Comparison of ENCODE assay signal across 8 mouse cellular contexts in the genomic region with DNA sequence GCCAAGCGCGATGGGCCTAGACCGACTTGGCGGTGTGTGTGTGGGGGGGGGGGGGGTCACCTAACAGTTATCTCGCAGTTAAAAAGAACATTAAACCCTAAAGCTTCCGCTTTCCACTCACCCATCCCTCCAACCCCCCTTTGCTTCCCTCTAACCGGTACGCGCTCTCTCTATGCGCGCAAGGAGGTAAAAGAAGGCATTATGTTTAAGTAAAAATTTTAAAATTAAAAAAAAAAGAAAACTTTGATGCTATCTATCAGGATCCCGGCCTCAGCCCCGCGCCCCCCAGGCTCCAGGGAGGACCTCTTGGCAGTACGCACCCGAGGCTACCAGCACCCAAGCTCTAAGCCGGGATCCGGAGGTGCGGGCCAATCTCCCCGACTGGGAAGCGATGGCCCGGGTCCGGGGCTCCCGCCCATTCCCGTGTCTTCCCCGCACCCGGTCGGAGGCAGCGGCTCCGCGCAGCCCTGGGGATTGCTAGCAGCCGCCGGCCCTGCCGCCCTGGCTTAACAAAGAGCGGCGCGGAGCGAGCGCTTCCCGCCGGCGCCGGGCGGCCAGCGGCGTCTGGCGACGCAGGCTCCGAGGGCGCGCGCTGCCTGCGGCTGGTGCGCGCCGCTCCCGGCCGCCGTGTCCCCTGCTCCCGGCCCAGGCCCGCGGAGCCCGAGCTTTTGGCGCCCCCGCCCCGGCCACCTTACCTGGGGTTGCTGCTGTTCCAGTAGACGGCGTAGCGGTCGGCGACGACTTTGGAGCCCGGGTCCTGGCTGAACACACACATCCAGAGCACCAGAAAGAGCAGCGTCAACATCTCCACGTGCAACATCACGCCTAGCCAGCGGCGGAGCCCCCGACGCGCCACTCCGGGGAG. TPM values are rescaled to one million over a fixed set of nuclear protein-coding genes. Genes with fewer than 3 reads are reported as not detected.
DNase-seq lines count a peak whose midpoint lies in the region; ATAC-seq and TF ChIP-seq lines count a peak whose summit lies in the region.

No protein-coding gene starts in this region.

- H3K36me3 ChIP-seq in liver, adult 2 months (ENCODE audit: control insufficient read depth, insufficient read depth, low read length) = no peaks in the 10 kb centered on the region
- no peaks in the 10 kb centered on the region for H3K36me3 ChIP-seq in neural tube, embryonic 13.5 days

- H3K27me3 ChIP-seq in liver, adult 2 months (ENCODE audit: control insufficient read depth, insufficient read depth, low read length) = peaks cover 16% of the 10 kb centered on the region
- H3K27me3 ChIP-seq in neural tube, embryonic 13.5 days = no peaks in the 10 kb centered on the region

- H3K4me1 ChIP-seq in lung, adult 2 months (ENCODE audit: control insufficient read depth, insufficient read depth, low read length) = peaks cover 3% of the 10 kb centered on the region; the same call in 1 of the 2 replicates
- H3K4me1 ChIP-seq in liver, adult 2 months (ENCODE audit: control insufficient read depth, insufficient read depth, low read length) = peaks cover 3% of the 10 kb centered on the region; the same call in 1 of the 2 replicates
- H3K4me1 ChIP-seq in neural tube, embryonic 13.5 days (replicated peaks) = peaks cover 26% of the 10 kb centered on the region

- DNase-seq in lung, adult 2 months = peak; percentile 52
- DNase-seq in lung, postnatal 14 days = no peak
- DNase-seq in gastrocnemius, postnatal 4 days (ENCODE audit: low spot score in 2 of 2) = peak; percentile 26 to 47
- peak; percentile 59 for DNase-seq in kidney, adult 18-20 months
- DNase-seq in liver, adult 2 months (ENCODE audit: extremely low read depth, low read depth, low spot score) = no peak
- peak; percentile 2 to 13 for DNase-seq in thymus, postnatal 36 days

- peak; percentile 37 for ATAC-seq in common myeloid progenitor, adult 5-6 weeks (replicated peaks; ENCODE audit: low read depth, poor library complexity, severe bottlenecking)
- peak; percentile 22 for ATAC-seq in neural tube, embryonic 13.5 days (ENCODE audit: low read depth)

- under 1% methylated on average over 82 of the region's 82 CpGs for WGBS in lung, adult 2 months
- 1% methylated on average over 82 of the region's 82 CpGs for WGBS in liver, adult 2 months
- under 1% methylated on average over 55 of the region's 82 CpGs for whole genome bisulfite sequencing in neural tube, embryonic 13.5 days

- no peak for TF ChIP-seq CTCF in lung, adult 2 months (IDR thresholded peaks at IDR 0.05; ENCODE audit: insufficient read depth, low read length)
- no peak for TF ChIP-seq CTCF in liver, adult 2 months (IDR thresholded peaks at IDR 0.05; ENCODE audit: low read depth, low read length)

- H3K4me3 ChIP-seq in lung, adult 2 months (replicated peaks; ENCODE audit: extremely low read depth, low read depth, low read length) = peak overlapping the region; percentile 54
- peak overlapping the region; percentile 64; the same call in 1 of the 2 replicates for H3K4me3 ChIP-seq in liver, adult 2 months (ENCODE audit: insufficient read depth, low read depth, low read length)
- peak overlapping the region; percentile 90 for H3K4me3 ChIP-seq in neural tube, embryonic 13.5 days

- H3K4me2 ChIP-seq in neural tube, embryonic 13.5 days = peak overlapping the region; percentile 97

- no peaks in the 10 kb centered on the region for H3K79me2 ChIP-seq in liver, adult 2 months (ENCODE audit: control insufficient read depth, insufficient read depth, low read length)

- TF ChIP-seq POLR2A in lung, adult 2 months (IDR thresholded peaks at IDR 0.05; ENCODE audit: borderline replicate concordance, extremely low read depth, low read depth, low read length) = no peak
- no peak for TF ChIP-seq POLR2A in liver, adult 2 months (IDR thresholded peaks at IDR 0.05; ENCODE audit: extremely low read depth, insufficient read depth, low read length)

- no peaks in the 10 kb centered on the region for H3K9me3 ChIP-seq in neural tube, embryonic 13.5 days

- no peak overlapping the region for H3K27ac ChIP-seq in liver, adult 2 months (replicated peaks; ENCODE audit: insufficient read depth, low read depth, low read length)
- peak overlapping the region; percentile 94 for H3K27ac ChIP-seq in neural tube, embryonic 13.5 days (replicated peaks)

- peak overlapping the region; percentile 21 for H3K9ac ChIP-seq in liver, adult 2 months (ENCODE audit: low read depth, low read length)
- peak overlapping the region; percentile 94 for H3K9ac ChIP-seq in neural tube, embryonic 13.5 days

RNA-seq across cellular contexts. Expression of a gene that starts 0.6 kb away (rescaled TPM):
- 1.5 and 2.3 TPM in 2 replicates for polyA plus RNA-seq in lung, adult 2 months (2012; rRNA removed)
- not detected in 2 replicates for total RNA-seq in common myeloid progenitor, adult 5-6 weeks (2017)
- 1 to 10 TPM; 6.2 to 8.4 TPM for total RNA-seq in gastrocnemius, postnatal 4 days (2021)
- 2.1 and 2.3 TPM in 2 replicates for total RNA-seq in liver, adult 2 months (2014; rRNA removed)
- 0.94 and 1.4 TPM in 2 replicates for polyA plus RNA-seq in liver, adult 2 months (2012; rRNA removed)
- polyA plus RNA-seq in neural tube, embryonic 13.5 days (2015; fragmentation: Nextera tagmentation; extraction: Ambion mirVana) = 59.0 and 62.6 TPM in 2 replicates

Comparison
In these comparisons a context has a peak if more than half of its experiments do, and no peak if none do; other contexts are left out.
1. DNase-seq: peak in lung, adult 2 months (single experiment), gastrocnemius, postnatal 4 days (2 of 2), kidney, adult 18-20 months (single experiment) and thymus, postnatal 36 days (2 of 2); none in lung, postnatal 14 days (single experiment) and liver, adult 2 months (single experiment).
2. Peak in every context shown above with its lines, with median percentiles within 50 percentile points of each other: H3K4me3 ChIP-seq.